Mouse (Mus musculus): Measurements from ENCODE around the gene Cxxc4.

Cxxc4 gene

GRCm38 (mm10) chr3:134243850-134244247, 7.6 kb downstream of the Cxxc4 start:
- no peak for DNase-seq (ENCODE audit: low spot score in 2 of 2)

GRCm38 (mm10) chr3:134254221-134254620, 17.9 kb downstream of the Cxxc4 start:
- DNase-seq (ENCODE audit: low spot score in 2 of 2) = no peak

- no peak for DNase-seq (ENCODE audit: low spot score in 2 of 2)
Measured at GRCm38 (mm10) chr3:134258715-134259114, 22.4 kb downstream of the Cxxc4 start.

GRCm38 (mm10) chr3:134259300-134259699, 23.0 kb downstream of the Cxxc4 start:
- DNase-seq (ENCODE audit: low spot score in 2 of 2) = no peak

DNA sequence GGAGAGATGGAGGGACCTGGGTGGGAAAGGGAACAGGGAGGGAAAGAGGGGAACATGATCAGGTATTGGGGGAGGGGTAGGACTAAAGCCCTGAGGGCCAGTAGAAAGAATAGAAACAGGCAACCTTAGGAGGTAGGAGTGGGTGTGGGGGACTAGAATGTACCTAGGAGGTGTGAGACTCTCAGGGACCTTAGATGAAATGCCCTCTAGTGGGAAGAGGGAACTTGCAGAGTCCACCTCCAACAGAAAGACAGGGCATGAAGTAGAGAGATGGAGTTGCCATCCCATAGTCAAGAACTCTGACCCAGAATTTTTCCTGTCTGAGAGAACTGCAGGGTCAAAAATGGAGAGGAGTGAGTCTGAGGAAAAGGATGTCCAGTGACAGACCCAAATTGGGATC, 43.4 kb downstream of the Cxxc4 start:
- DNase-seq (ENCODE audit: low spot score in 2 of 2) = no peak

DNA sequence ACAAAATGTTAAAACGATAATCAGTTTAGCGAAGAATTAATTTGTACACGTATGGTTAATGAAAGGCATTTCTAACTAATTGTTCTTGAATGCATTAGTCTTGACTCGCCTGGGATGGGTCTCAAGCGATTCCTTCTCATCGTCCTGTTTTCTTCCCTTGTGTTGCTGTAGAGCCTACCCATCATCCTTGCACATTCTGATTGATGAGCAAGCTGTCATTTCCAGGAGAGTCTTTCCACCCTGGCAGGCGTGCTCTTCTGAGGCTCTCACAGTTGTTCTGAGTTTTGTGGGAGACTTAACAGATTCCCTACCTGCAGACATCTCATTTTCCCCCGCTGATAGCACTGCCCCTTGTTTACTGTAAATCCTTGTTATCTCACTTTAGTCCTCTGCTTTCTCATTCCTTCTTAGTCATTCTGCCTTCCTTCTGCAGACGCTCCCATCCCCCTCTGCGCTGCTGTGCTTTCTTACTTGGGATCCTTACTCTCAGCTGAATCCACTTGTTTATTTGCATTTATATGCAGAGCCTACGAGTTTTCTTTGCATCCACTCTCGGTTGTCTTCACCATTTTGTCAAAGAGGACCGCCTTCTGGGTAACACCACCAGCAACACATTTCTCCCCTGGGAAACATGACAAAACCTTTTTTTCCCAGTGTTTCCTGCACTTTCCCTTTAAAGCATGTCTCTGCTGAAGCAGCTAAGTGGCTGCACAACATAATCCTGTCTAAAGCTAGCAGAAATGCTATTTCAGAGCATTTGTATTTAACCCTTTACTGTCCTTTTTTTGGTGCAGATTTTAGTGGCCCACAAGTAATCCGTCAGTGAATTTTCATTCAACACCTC, 45.5 kb downstream of the Cxxc4 start:
- DNase-seq (ENCODE audit: low spot score in 2 of 2) = no peak

DNA sequence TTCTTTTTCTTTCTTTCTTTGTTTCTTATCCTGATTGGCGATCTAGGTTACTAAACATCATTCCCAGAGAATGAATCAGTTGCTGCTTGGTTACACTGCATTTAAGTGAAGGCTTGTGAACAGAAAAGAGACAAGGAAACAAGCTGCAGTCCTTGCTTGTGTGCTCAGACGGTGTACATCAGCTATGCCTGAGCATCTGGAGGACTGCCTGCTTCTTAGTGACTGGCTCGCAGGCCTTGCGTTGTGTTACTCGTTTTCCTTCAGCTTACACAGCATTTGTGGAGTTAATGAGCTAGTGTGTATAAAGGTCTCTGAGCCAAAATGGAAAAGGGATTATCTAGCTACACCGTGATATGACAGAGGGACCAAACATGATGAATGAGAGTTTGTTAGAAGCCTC, 58.9 kb downstream of the Cxxc4 start:
- DNase-seq (ENCODE audit: low spot score in 2 of 2) = no peak

- DNase-seq (ENCODE audit: low spot score in 2 of 2) = peak in 1 of 2 experiments; percentile 13
Measured at GRCm38 (mm10) chr3:134302681-134303491, 66.6 kb downstream of the Cxxc4 start.

DNA sequence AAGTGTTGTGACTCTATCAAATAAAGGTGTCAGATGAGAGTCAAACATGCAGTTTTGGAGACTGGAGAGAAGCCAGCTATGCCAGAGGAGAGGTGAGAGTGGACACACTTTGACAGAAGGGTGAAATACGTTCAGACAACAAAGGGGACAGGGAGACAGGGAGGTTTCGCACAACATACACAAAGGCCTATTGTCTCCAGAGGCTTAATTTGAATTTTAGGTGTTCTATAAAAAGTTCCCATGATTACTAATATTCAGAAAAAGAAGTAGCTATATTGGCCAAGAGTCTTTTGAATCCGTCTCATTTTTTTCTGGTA, 67.2 kb downstream of the Cxxc4 start:
- DNase-seq (ENCODE audit: low spot score in 2 of 2) = peak in 1 of 2 experiments; percentile 3

DNA sequence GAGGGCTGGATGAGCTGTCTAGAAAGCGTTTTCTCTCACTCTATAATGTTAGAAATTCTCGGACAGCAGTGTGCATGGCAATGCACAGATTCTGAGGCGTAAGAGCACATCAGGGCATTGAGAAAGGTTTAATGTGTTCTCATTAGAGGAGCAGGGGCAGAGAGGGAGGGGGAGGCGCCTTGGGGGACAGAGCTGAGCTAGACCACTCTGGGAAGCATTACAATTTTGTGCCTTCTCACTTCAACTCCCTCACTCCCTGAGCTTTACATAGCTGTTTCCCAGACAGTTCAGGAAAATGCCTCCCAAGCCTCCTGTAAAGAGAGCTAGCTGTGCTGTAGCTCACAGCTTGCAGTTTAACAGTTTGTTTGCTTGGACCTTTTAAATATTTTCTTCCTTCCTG, 70.2 kb downstream of the Cxxc4 start:
- no peak for DNase-seq (ENCODE audit: low spot score in 2 of 2)

DNA sequence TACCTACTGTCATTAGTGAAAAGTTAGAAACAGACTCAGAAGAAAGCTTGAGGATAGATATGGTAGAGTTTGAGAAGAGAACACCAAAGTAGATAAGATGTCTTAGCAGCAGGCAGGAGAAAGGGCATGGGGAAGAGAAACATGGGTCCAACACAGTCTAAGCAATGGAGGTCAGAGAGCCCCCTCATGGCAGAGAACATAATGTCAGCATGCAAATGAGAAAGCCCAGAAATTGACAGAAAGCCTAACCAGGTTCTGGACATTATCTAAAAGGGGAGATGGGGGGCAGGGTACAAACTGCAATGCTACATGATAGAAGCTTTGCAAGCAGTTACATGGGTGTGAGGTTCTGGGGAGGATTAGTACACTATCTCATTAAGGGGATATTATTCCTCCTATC, 71.5 kb downstream of the Cxxc4 start:
- no peak for DNase-seq (ENCODE audit: low spot score in 2 of 2)
